Mouse (Mus musculus): ENCODE measurements around the gene Gm49673.
A peak's percentile ranks its signal among the peaks of the same experiment; 100 is the strongest.
"Not testable (repeated sequence)": the region's sequence is repeated elsewhere in the genome, so short reads cannot be mapped to it uniquely, and the experiment has no call there.

Gm49673 gene

GRCm38 (mm10) chr17:8051247-8051646, 96.3 kb downstream of the Gm49673 start:
- peak; percentile 78 for ATAC-seq (ENCODE audit: insufficient number of reproducible peaks, low FRiP score, low TSS enrichment)

DNA sequence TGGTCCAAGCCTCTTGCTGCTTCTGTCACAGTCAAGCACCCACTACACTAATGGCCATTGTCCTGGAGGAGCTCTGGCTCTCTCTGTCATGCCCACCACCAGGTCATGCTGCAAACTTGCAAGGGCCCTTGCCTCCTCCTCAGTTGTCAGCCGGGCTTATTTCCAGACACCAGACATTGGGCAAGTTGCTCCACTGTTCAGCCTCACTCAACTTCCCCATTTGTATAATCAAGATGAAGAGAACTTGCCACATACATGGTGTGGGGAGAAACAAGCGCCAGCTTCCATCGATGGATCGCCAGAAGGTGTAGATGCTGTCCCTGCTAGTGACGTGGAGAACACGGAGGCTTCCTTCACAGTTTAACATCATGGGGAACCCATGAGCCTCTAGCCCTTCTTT, 97.4 kb downstream of the Gm49673 start:
- not testable (repeated sequence) for ATAC-seq (ENCODE audit: insufficient number of reproducible peaks, low FRiP score, low TSS enrichment)

GRCm38 (mm10) chr17:8046178-8046577, 101.4 kb downstream of the Gm49673 start:
- not testable (repeated sequence) for ATAC-seq (ENCODE audit: insufficient number of reproducible peaks, low FRiP score, low TSS enrichment)

DNA sequence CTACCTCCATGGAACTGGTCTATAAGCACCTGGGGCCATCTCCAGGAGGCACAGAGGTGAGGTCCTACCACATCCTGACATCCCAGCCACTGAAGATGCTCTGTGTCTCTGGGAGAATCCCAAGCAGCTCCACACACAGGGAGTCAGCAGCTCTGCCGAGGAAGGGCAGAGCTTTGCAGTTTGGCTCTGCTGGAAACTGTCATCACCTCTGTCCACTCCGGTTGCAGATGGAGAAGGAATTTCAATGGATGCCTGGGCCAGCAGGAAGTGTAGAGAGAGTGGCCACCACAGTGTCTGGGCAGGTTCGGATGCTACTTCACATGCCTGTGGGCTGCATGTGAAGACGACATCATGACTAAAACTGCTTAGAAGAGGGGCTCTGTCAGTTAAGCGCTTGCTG, 106.4 kb downstream of the Gm49673 start:
- not testable (repeated sequence) for ATAC-seq (ENCODE audit: insufficient number of reproducible peaks, low FRiP score, low TSS enrichment)

- ATAC-seq (ENCODE audit: insufficient number of reproducible peaks, low FRiP score, low TSS enrichment): not testable (repeated sequence)
Observed at GRCm38 (mm10) chr17:8039916-8040635, 107.5 kb downstream of the Gm49673 start.

- ATAC-seq (ENCODE audit: insufficient number of reproducible peaks, low FRiP score, low TSS enrichment): not testable (repeated sequence)
Observed at GRCm38 (mm10) chr17:8036976-8037375, 110.6 kb downstream of the Gm49673 start.

Measured in cerebellum, adult (tissue).